Mouse (Mus musculus): ENCODE data around the gene Tm4sf4. TPM values are rescaled to one million over a fixed set of nuclear protein-coding genes. Genes with fewer than 3 reads are reported as not detected.
A peak's percentile ranks its signal among the peaks of the same experiment; 100 is the strongest.

Tm4sf4 gene
- polyA plus RNA-seq, 1 experiment from 2014 or later, result 20.0 TPM

- Histone ChIP-seq H3K9ac (ENCODE audit: low read length) (no peak overlapping the region), H3K27me3 (ENCODE audit: control insufficient read depth, insufficient read depth, low read length) (no peaks in the 10 kb centered on the region), H3K4me2 (ENCODE audit: low read depth, low read length) (no peak overlapping the region), H3K36me3 (ENCODE audit: control insufficient read depth, insufficient read depth, low read length) (no peaks in the 10 kb centered on the region), H3K4me3 (replicated peaks; ENCODE audit: low read length) (no peak overlapping the region), H3K27ac (ENCODE audit: low read length) (no peak overlapping the region), H3K4me1 (ENCODE audit: control insufficient read depth, insufficient read depth, low read length) (peaks cover 9% of the 10 kb centered on the region; the same call in 1 of the 2 replicates), H3K9me3 (replicated peaks; ENCODE audit: control insufficient read depth, low read length) (no peaks in the 10 kb centered on the region)
- no peak for ATAC-seq (ENCODE audit: insufficient read depth, low FRiP score)
- 96% methylated on average over 3 of the region's 3 CpGs for WGBS
These were observed 44.2 kb downstream of the Tm4sf4 start for GRCm38 (mm10) chr3:57469325-57469724.

DNA sequence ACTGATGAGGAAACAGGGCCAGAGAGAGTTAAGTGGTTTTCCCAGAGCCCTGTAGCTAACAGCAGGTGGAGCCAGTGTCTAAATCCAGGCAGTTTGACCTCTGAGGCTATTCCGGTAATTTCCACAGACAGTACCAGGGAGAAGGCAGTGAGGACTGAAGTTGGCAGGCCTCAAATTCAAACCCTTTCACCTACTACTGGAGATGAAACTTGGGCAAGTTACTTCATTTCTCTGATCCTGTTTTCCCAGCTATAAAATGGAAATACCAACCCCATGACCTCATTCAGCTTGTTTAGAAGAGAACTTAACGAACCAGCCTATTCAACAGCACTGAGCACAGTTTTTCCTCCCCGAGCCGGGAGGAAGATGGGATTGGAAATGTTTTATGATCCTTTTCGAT lies 45.2 kb downstream of the Tm4sf4 start:
- no peaks in the 10 kb centered on the region for H3K9me3 ChIP-seq (replicated peaks; ENCODE audit: control insufficient read depth, low read length)
- H3K4me2 ChIP-seq (ENCODE audit: low read depth, low read length), result peak overlapping the region; percentile 50
- ATAC-seq (ENCODE audit: insufficient read depth, low FRiP score), result peak; percentile 45; the same call in 1 of the 2 replicates
- H3K27ac ChIP-seq (ENCODE audit: low read length), result peak overlapping the region; percentile 86
- no peaks in the 10 kb centered on the region for H3K27me3 ChIP-seq (ENCODE audit: control insufficient read depth, insufficient read depth, low read length)
- peak overlapping the region; percentile 34; the same call in 1 of the 2 replicates for H3K9ac ChIP-seq (ENCODE audit: low read length)
- H3K36me3 ChIP-seq (ENCODE audit: control insufficient read depth, insufficient read depth, low read length), result no peaks in the 10 kb centered on the region
- H3K4me1 ChIP-seq (ENCODE audit: control insufficient read depth, insufficient read depth, low read length), result peaks cover 9% of the 10 kb centered on the region; the same call in 1 of the 2 replicates
- no peak overlapping the region for H3K4me3 ChIP-seq (replicated peaks; ENCODE audit: low read length)
- 13% methylated on average over 5 of the region's 5 CpGs for WGBS

DNA sequence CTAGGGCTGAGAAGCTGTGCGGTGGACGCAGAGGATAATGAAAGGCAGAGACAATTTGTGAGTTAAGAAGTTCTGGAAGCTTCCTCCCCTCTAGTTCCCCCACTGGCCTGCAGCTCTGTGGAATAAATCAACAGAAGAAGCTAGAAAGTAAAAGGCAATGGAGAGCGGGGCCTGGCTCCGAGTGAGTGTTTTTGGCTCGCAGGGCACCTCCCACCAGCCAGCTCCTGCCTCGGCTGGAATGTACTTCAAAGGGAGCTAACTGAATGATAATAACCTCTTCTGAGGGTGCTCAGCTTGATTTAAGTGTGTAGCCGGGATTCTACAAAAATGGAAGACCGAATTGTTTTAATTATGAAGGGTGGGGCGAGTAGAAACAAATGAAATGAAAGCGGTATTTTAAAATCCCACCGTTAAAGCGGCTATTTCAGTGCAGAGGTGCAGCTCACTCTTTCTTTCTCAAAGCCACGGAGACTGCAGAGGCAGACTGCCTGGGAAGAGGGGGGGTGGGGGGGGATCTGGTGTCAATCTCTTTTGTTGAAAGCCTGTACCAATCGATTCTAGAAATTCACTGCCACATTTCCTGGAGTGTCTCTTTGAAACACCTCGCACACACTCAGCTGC lies 46.0 kb downstream of the Tm4sf4 start:
- Histone ChIP-seq H3K27me3 (ENCODE audit: control insufficient read depth, insufficient read depth, low read length) (no peaks in the 10 kb centered on the region), H3K27ac (ENCODE audit: low read length) (peak overlapping the region; percentile 86), H3K4me2 (ENCODE audit: low read depth, low read length) (peak overlapping the region; percentile 50), H3K9me3 (replicated peaks; ENCODE audit: control insufficient read depth, low read length) (no peaks in the 10 kb centered on the region), H3K36me3 (ENCODE audit: control insufficient read depth, insufficient read depth, low read length) (0 out of 2 replicates have a peak, but pooled peaks cover under 1% of the 10 kb centered on the region), H3K9ac (ENCODE audit: low read length) (peak overlapping the region; percentile 34), H3K4me3 (replicated peaks; ENCODE audit: low read length) (peak overlapping the region; percentile 19), H3K4me1 (ENCODE audit: control insufficient read depth, insufficient read depth, low read length) (peaks cover 9% of the 10 kb centered on the region; the same call in 1 of the 2 replicates)
- peak; percentile 54; the same call in 1 of the 2 replicates for ATAC-seq (ENCODE audit: insufficient read depth, low FRiP score)
- WGBS, result 10% methylated on average over 15 of the region's 15 CpGs

- Histone ChIP-seq H3K27ac (ENCODE audit: low read length) (no peak overlapping the region), H3K9me3 (replicated peaks; ENCODE audit: control insufficient read depth, low read length) (no peaks in the 10 kb centered on the region), H3K36me3 (ENCODE audit: control insufficient read depth, insufficient read depth, low read length) (0 out of 2 replicates have a peak, but pooled peaks cover 6% of the 10 kb centered on the region), H3K27me3 (ENCODE audit: control insufficient read depth, insufficient read depth, low read length) (no peaks in the 10 kb centered on the region), H3K4me3 (replicated peaks; ENCODE audit: low read length) (no peak overlapping the region), H3K4me2 (ENCODE audit: low read depth, low read length) (no peak overlapping the region), H3K9ac (ENCODE audit: low read length) (no peak overlapping the region), H3K4me1 (ENCODE audit: control insufficient read depth, insufficient read depth, low read length) (peaks cover 9% of the 10 kb centered on the region; the same call in 1 of the 2 replicates)
- no peak for ATAC-seq (ENCODE audit: insufficient read depth, low FRiP score)
- WGBS, result 60% methylated on average over 4 of the region's 4 CpGs
These were observed 47.3 kb downstream of the Tm4sf4 start for GRCm38 (mm10) chr3:57472407-57472806.

GRCm38 (mm10) chr3:57474421-57474820 lies 49.3 kb downstream of the Tm4sf4 start:
- no peak for ATAC-seq (ENCODE audit: insufficient read depth, low FRiP score)
- H3K9ac ChIP-seq (ENCODE audit: low read length), result no peak overlapping the region
- H3K4me1 ChIP-seq (ENCODE audit: control insufficient read depth, insufficient read depth, low read length), result peaks cover 9% of the 10 kb centered on the region; the same call in 1 of the 2 replicates
- H3K4me2 ChIP-seq (ENCODE audit: low read depth, low read length), result no peak overlapping the region
- no peaks in the 10 kb centered on the region for H3K27me3 ChIP-seq (ENCODE audit: control insufficient read depth, insufficient read depth, low read length)
- no peak overlapping the region for H3K4me3 ChIP-seq (replicated peaks; ENCODE audit: low read length)
- no peak overlapping the region for H3K27ac ChIP-seq (ENCODE audit: low read length)
- H3K36me3 ChIP-seq (ENCODE audit: control insufficient read depth, insufficient read depth, low read length), result 0 out of 2 replicates have a peak, but pooled peaks cover 6% of the 10 kb centered on the region
- no peaks in the 10 kb centered on the region for H3K9me3 ChIP-seq (replicated peaks; ENCODE audit: control insufficient read depth, low read length)
- 87% methylated on average over 8 of the region's 8 CpGs for WGBS

DNA sequence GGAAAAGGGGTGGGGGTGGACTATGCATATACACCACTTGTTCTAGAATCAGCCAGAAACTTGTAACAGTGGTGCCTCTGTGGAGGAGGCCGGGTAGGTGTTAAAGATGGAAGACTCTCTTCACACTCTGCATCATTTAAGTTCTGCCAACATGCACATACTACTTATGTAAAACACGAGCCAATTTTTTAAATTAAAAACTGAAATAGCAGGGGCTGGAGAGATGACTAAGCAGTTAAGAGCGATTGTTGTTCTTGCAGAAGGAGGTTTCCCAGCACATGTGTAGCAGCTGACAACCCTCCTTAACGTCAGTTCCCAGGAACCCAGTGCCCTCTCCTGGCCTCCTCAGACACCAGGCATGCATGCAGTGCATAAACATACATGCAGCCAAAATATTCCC lies 55.5 kb downstream of the Tm4sf4 start:
- Histone ChIP-seq H3K27me3 (ENCODE audit: control insufficient read depth, insufficient read depth, low read length) (no peaks in the 10 kb centered on the region), H3K36me3 (ENCODE audit: control insufficient read depth, insufficient read depth, low read length) (0 out of 2 replicates have a peak, but pooled peaks cover 6% of the 10 kb centered on the region), H3K4me1 (ENCODE audit: control insufficient read depth, insufficient read depth, low read length) (no peaks in the 10 kb centered on the region), H3K4me3 (replicated peaks; ENCODE audit: low read length) (no peak overlapping the region), H3K9ac (ENCODE audit: low read length) (no peak overlapping the region), H3K4me2 (ENCODE audit: low read depth, low read length) (no peak overlapping the region), H3K27ac (ENCODE audit: low read length) (no peak overlapping the region), H3K9me3 (replicated peaks; ENCODE audit: control insufficient read depth, low read length) (no peaks in the 10 kb centered on the region)
- 55% methylated on average over 4 of the region's 4 CpGs for WGBS
- no peak for ATAC-seq (ENCODE audit: insufficient read depth, low FRiP score)

GRCm38 (mm10) chr3:57481981-57482380 lies 56.9 kb downstream of the Tm4sf4 start:
- 69% methylated on average over 5 of the region's 5 CpGs for WGBS
- H3K9ac ChIP-seq (ENCODE audit: low read length), result no peak overlapping the region
- H3K4me1 ChIP-seq (ENCODE audit: control insufficient read depth, insufficient read depth, low read length), result peaks cover 5% of the 10 kb centered on the region
- no peak overlapping the region for H3K27ac ChIP-seq (ENCODE audit: low read length)
- H3K4me2 ChIP-seq (ENCODE audit: low read depth, low read length), result no peak overlapping the region
- ATAC-seq (ENCODE audit: insufficient read depth, low FRiP score), result no peak
- H3K27me3 ChIP-seq (ENCODE audit: control insufficient read depth, insufficient read depth, low read length), result no peaks in the 10 kb centered on the region
- H3K4me3 ChIP-seq (replicated peaks; ENCODE audit: low read length), result no peak overlapping the region
- no peaks in the 10 kb centered on the region for H3K36me3 ChIP-seq (ENCODE audit: control insufficient read depth, insufficient read depth, low read length)
- no peaks in the 10 kb centered on the region for H3K9me3 ChIP-seq (replicated peaks; ENCODE audit: control insufficient read depth, low read length)

DNA sequence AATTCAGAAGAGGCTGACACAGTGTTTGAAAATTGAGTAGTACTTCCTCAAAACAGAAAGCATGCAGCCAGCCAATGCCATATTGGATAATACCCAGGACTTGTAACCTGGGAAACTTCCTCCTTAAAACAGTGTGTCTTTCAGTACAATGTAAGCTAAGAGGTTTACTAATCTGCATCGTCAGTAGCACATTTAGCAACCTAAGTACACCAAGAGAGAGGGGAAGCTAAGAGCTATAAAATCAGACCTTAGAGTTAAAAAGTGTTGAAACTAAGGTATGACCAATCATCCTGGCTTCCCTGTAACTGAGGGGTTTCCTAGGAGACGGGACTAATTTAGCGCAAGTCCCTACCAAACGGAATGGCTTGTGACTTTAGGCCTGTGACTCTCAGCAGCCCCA lies 61.0 kb downstream of the Tm4sf4 start:
- Histone ChIP-seq H3K9me3 (replicated peaks; ENCODE audit: control insufficient read depth, low read length) (no peaks in the 10 kb centered on the region), H3K27ac (ENCODE audit: low read length) (no peak overlapping the region), H3K27me3 (ENCODE audit: control insufficient read depth, insufficient read depth, low read length) (no peaks in the 10 kb centered on the region), H3K36me3 (ENCODE audit: control insufficient read depth, insufficient read depth, low read length) (no peaks in the 10 kb centered on the region), H3K4me1 (ENCODE audit: control insufficient read depth, insufficient read depth, low read length) (peaks cover 14% of the 10 kb centered on the region), H3K9ac (ENCODE audit: low read length) (no peak overlapping the region), H3K4me2 (ENCODE audit: low read depth, low read length) (no peak overlapping the region), H3K4me3 (replicated peaks; ENCODE audit: low read length) (no peak overlapping the region)
- 85% methylated on average over 4 of the region's 4 CpGs for WGBS
- ATAC-seq (ENCODE audit: insufficient read depth, low FRiP score), result no peak

- Histone ChIP-seq H3K36me3 (ENCODE audit: control insufficient read depth, insufficient read depth, low read length) (no peaks in the 10 kb centered on the region), H3K27ac (ENCODE audit: low read length) (peak overlapping the region; percentile 78), H3K4me1 (ENCODE audit: control insufficient read depth, insufficient read depth, low read length) (peaks cover 14% of the 10 kb centered on the region), H3K4me3 (replicated peaks; ENCODE audit: low read length) (no peak overlapping the region), H3K27me3 (ENCODE audit: control insufficient read depth, insufficient read depth, low read length) (no peaks in the 10 kb centered on the region), H3K9me3 (replicated peaks; ENCODE audit: control insufficient read depth, low read length) (no peaks in the 10 kb centered on the region), H3K9ac (ENCODE audit: low read length) (no peak overlapping the region), H3K4me2 (ENCODE audit: low read depth, low read length) (peak overlapping the region; percentile 9; the same call in 1 of the 2 replicates)
- WGBS, result 30% methylated on average over 8 of the region's 8 CpGs
- ATAC-seq (ENCODE audit: insufficient read depth, low FRiP score), result peak; percentile 89
These were observed 62.5 kb downstream of the Tm4sf4 start for GRCm38 (mm10) chr3:57487455-57488153.
